Mouse (Mus musculus) gastrocnemius, postnatal 25 days (tissue): ENCODE results near the gene Gpkow. TPM values are rescaled to one million over a fixed set of nuclear protein-coding genes. Genes with fewer than 3 reads are reported as not detected.
A peak's percentile ranks its signal among the peaks of the same experiment; 100 is the strongest.

Experiments
- DNase-seq: peaks from one replicate; pipeline ENCODE4 v3.0.0; 2022
- long read RNA-seq, 2 experiments: library from polyadenylated mRNA; stranded (forward); transcript quantifications; one replicate each; pipeline ENCODE4 v2.0.0; 2021
- total RNA-seq, 2 experiments: library from RNA; stranded (reverse); gene quantifications; 1 replicate in 1 of 2; 2 replicates in 1 of 2; pipeline ENCODE4 v1.2.3; 2021

Gpkow gene
- 10 to 100 TPM; 11.3 to 14.6 TPM for total RNA-seq
- long read RNA-seq, experiment 1, transcript Gpkow-201 (11 exons, 3,579 nt) = major isoform, 5 of 10 reads
- long read RNA-seq, experiment 1, partial matches to known transcripts = 5 of 10 reads
- long read RNA-seq, experiment 1, other reads (novel, unspliced or antisense) = 0 of 10 reads
- long read RNA-seq, experiment 2, transcript Gpkow-201 (11 exons, 3,579 nt) = major isoform, 10 of 12 reads
- long read RNA-seq, experiment 2, partial matches to known transcripts = 0 of 12 reads
- long read RNA-seq, experiment 2, other reads (novel, unspliced or antisense) = 2 of 12 reads

DNA sequence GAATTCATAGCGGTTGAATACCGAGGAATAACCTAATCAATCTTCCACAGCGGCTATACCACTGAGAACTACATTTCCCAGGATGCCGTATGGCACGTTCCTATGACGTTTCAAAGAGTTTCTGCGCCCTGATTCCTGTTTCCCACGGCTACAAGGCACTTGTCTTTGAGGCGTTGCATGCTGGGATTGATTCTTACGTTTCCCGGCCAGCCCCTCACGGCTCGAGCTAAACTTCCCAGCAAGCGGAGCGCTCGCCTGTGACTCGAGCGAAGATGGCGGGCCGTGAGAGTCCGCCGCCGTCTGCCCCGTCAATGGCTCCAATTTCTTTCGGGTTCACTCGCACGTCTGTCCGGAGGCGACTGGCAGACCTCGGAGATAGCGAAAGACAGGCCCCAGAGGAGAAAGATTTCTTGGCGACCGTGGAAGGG lies at the start of gene Gpkow:
Gene Gpkow, plus strand, starts transcription at position 178 of the 428 bp plus-strand sequence.
- peak; percentile 83 for DNase-seq

DNA sequence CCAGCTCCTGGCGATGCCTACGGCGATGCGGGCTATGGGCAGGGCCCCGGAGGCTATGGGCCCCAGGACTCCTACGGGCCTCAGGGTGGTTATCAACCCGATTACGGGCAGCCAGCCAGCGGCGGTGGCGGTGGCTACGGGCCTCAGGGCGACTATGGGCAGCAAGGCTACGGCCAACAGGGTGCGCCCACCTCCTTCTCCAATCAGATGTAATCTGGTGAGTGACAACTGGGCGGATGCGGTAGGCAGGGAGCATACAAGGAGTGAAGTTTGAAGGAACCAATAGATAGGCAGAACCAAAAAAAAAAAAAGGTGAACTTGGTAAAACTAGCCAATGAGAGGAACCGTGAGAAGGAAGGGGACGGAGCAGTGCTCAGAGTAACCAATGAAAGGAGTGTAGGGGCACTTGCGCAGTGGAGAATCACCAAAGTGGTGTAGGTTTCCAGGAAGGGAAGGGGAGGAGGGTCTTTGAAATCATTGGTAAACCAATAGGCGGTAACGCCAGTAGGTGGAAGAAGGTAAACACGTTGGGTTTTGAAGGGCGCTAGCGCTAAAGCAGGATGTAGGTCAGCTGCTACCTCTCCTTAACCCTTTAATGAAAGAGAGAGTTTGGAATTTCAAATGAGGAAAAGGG lies 48.1 kb upstream of the Gpkow start:
- peak; percentile 84 for DNase-seq

DNA sequence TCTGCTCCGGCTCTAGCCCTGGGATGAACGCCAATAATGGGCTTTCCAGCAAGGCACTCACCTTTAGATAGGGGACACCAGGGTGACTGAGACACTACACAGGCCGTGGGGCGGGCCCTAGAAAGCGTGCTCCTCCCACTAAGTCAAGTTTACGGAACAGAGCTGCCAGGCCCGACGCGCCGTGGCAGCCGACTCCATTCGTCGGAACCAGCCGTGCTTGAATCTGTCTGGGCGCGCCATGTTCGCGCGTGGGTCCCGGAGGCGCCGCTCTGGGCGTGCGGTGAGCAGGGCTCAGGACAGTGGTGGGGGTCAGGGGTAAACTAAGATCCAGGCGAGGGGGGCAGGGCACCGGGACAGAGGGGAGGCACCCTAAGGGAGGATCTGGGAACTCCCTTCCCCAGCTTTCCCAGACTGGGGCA lies 39.7 kb upstream of the Gpkow start, which contains the start of gene Prickle3:
Gene Prickle3, plus strand, starts transcription at position 40 of the 419 bp plus-strand sequence.
- peak; percentile 68 for DNase-seq

DNA sequence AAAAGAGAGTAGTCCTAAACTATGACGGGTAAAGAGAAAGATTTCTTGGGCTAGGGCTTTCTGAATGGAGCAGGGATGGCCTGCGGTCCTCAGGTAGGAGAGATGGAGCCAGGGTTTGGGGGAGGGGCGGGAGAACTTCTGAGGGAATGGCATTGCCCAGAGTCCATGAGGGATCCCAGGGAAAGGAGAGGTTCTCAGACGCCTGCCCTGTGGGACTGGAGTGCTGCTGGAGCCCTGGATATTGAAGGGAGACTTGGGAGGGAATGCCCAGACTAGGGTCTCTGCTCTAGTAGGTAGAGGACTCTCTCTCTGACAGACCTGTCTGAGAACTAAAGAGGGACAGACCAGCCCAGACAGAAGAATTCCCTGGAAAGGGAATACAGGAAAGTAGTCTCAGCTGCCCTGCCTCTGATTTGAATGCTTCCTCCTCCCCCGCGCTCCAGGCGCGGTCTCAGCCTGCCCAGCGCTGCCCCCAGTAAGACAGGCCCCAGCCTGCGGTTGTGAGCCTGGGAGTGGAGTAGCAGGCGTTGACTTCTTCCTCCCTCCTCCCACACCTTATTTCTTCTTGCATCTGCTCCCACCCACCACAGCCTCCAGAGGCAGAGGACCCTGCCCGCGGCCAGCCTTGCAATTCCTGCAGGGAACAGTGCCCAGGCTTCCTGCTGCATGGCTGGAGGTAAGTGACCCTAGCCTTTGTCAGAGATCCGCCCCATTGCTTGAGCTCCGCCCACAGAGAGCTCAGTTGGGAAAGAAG lies 38.7 kb upstream of the Gpkow start:
- peak; percentile 45 for DNase-seq

DNA sequence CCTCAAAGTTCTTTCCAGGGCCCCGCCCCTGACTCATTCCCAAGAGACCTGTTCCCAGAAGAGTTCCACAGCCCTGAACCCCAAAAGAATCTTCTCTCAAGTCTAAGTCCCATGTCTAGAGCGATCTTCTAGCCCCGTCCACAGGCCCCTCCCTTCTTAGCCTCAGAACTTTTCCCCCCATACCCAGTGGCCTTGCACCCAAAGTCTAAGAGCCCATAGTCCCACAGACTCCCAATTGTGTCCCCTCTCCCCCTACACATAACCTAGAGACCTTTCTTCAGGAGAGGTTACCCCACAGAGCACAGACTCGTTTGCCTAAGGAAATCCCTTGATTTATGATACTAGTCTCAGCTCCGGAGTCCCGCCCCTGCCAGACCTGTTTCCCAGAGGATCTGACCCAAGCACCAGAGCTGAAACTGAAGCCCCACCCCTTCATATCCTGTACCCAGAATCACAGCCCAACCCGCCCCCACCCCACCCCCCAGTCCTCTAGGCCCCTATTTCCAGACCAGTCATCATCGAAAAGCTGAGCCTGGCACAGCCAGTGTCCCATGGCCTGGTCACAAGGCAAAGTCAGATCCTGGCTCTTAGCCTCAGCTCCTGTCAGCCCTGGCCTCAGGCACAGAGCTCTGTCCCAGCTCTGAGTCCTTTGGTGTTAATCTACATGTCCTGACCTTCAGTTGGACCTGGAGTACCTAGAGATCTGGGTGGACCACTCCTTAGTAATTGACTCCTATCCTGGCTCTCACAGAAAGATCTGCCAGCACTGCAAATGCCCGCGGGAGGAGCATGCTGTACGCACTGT lies 37.9 kb upstream of the Gpkow start:
- peak; percentile 70 for DNase-seq

DNA sequence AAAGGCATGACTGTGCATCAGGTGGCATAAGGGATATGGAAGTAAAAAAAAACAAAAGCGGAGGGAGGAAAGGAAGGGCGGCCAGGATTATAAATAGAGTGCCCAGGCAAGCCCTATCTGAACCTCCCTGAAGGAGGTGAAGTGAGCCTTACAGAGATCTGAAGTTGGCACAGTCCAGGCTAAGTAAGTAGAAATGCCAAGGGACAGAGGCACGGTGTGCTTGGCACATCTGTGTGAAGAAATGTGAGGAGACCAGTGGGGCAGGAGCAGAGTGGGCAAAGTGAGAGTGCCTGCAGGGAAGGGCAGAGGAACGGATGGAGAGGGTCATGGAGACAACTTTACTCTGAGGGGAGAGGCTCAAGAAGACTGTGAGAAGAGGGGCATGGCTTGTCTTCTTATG lies 35.8 kb upstream of the Gpkow start:
- DNase-seq = peak; percentile 67

DNA sequence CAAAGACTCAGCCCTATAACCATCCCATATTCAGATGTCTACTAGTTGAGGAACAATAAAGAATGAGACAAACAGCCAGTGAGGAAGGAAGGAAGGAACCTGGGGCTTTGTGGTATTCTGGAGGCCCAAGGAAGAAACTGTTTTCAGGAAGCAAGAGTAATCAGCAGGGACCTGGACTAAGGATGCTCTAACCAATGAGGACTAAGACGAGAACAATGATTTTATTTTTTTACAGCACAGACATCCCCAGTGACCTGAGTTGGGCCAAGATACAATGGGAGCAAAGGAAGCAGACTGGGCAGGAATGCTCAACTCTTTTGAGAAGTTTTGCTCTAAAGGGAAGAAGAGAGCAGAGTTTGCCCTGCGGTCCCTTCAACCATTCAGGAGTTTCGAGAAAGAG lies 34.0 kb upstream of the Gpkow start:
- DNase-seq = no peak

DNA sequence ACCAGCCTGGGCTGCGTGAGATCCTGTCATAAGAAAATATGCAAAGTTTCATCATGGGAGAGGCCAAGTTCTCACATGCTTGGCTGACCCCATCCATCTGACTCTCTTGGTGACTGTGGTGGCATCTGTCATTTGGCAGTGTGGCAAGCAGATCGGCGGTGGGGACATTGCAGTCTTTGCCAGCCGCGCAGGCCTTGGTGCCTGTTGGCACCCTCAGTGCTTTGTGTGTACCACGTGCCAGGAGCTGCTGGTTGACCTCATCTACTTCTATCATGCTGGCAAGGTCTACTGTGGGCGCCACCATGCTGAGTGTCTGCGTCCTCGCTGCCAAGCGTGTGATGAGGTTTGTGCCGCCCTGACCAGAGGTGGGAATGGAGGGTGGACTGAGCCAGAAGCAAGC lies 32.1 kb upstream of the Gpkow start:
- DNase-seq = no peak

DNA sequence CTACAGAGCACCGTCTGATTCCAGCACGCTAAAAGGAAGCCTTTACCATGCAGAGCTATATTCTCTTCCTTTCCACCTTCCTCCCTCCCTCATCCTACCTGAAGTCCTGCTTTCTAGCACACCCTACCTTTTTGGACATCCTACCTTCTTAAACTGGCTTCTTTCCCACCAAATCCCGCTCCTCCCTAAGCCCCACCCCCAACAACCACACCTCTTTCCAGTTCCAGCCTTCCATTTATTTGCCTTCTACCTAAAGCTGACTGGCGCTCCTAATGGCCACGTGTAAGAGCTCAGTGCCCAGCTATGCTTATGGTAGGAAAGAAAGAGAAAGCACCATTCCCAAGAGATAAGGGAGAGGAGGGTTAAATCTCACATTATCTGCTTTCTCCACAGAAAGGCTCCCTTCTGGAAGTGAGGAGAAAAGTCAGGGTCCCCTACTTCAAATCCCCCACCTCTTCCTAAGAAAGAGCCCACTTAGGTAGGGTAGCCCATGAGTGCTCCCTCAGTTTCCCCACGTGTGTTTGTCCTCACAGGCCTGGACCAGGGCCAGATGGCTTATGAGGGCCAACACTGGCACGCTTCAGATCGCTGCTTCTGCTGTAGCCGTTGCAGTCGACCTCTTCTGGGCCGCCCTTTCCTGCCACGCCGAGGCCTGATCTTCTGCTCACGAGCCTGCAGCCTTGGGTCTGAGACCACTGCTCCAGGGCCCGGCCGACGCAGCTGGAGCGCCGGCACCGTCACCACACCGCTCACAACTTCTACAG lies 31.0 kb upstream of the Gpkow start:
- no peak for DNase-seq

DNA sequence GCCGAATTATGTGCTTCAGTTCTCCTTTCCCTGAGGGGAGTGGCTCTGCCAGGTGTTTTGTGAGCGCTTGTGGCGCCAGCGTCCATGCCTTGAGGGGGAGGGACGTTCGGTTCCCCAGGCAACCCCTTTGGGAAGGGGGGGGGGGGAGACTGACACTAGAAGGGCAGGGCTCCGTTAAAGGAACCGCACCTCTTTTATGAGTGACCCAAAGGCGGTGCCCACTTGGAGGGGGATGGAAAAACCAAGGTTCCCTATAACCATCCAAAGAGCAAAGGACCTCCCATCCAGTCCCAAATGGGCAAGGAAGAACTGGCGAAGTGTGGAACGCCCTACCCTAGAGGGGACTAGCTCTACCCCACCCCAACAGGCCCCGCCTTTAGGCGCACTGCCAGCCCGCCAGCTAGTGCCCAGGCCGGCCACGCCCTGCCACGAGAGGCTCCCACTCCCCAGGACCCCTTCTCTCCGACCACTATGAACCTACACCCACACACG lies 26.5 kb upstream of the Gpkow start:
- peak; percentile 75 for DNase-seq

DNA sequence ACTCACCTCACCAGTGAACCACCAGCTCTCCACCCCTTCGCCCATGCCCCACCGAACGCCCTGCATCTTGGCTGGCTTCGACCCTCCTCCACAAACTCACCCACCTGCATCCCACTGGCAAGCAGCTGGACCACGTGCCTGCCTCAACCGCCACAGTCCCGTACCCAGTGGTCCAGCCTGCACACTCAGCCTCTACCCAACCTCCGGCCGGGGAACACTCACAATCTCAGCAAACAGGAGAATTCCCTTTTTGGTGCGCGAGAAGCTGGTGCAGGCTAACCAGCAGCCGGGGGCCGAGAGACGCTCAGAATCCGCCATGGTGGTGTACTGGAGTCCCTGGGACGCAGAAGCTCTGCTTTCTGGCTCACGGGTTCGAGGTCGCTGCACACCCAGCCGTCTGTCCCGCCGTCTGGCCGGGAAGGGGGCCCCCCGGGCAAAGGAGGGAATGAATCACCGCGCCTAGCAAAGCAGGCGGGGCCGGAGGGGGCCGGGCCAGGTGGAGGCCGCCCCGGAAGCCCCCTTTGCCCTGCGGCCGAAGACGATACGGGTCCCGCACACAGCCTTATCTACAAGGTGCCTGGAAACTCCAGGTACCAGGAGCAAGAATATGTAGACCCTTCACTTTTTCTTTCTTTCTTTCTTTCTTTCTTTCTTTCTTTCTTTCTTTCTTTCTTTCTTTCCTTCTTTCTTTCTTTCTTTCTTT lies 25.9 kb upstream of the Gpkow start, which contains the start of gene Plp2:
Gene Plp2, minus strand, starts transcription at position 470 of the 703 bp plus-strand sequence.
- DNase-seq = peak; percentile 58

DNA sequence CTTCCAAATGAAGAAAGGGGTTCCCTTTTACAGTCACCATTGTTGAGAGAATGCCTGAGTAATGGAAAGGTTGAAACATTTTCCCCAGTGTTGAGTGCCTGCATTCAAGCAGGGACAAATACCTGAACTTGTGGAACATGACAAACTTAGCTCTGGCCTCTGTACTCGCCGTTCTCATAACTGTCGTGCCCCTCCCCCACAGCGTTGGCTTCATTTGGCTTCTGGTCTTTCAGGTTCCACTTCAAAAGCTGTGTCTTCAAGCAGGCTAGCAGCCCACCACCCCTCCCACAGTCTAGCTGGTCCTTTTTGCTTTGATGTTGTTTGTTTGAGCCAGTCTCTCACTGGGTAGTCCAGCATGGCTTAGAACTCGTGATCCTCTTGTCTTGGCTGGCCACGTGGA lies 24.2 kb upstream of the Gpkow start:
- no peak for DNase-seq

DNA sequence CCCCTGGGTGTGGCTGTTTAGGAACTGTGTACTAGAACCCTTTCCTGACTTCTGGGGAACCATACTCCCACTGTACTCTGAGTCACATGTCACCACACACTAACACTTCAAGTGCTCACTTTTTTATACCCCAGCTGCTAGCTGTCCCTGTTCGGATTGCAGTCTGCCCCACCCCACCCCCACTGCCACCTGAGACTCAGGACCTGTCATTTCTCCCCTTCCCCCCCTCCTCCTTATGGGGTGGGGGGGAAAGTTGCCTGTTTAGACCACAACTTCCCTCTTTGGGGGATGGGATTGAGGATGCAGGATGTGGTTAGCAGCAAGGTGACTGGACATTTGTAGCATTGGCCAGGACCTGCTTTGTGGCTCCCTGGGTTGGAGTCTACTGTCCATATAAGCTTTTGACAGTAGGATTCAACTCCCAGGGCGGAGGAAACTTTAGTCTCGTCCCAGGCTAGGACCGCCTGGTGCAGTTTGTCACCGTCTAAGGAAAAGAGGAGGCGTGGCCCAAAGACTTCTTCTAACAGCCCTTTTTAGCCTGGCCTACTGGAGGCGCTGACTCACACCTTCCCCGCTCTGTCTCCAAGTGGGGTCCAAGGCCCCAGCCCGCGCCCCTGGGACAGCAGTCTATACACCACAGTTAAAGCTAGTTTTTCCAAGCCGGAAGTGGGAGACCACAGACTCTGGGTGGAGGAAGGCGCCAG lies 23.2 kb upstream of the Gpkow start:
- DNase-seq = peak; percentile 26

DNA sequence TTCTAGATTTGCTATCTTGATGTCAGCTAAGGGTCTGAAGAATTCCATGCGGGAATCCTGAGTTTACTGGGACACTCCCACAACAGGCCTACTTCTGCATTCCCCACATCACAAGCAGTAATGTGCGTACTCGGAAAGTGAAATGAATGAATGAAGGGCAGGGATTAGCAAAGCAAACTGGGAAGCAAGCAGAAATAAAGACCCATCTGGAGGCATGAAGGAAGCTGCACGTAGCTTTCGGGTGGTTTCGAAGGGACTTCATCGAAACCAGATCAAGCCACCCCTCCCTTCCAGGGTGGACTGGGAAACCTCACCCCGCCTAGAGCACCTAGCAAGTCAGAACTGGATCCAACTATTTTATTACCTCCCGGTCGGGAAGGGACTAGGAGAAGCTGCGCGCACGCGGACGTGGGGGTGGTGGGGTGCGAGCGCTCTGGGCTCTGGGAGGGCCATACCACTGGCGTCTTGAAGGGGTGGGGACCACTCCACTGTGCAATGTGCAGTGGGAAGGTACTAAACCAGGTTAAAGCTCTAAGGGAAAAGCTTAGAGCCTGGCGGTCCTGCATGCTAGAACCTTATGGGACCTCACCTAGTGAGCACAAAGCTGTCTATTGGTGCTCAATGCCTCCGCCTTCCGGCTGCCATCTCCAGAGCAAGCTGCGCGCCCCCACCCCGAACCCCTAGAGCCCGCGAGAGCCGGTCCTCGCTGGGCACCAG lies 22.5 kb upstream of the Gpkow start:
- DNase-seq = no peak

DNA sequence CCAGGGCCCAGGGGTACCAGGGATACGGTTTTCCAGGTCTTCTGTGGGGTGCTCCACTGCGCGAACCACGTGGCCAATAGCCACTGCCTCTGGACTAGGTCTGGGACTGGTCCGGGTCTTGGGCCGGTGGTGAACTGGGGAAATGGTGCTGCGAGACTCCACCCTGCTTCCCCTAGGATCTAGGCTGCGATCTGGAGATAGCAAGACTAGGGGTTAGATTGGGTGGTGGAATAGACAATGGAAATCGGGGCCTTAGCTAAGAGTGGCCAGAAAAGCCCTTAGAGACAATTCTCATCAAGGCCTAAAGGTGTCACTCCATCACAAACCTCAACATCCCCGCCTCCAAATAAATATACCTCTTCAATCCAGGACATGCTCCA lies 21.9 kb upstream of the Gpkow start:
- DNase-seq = no peak

DNA sequence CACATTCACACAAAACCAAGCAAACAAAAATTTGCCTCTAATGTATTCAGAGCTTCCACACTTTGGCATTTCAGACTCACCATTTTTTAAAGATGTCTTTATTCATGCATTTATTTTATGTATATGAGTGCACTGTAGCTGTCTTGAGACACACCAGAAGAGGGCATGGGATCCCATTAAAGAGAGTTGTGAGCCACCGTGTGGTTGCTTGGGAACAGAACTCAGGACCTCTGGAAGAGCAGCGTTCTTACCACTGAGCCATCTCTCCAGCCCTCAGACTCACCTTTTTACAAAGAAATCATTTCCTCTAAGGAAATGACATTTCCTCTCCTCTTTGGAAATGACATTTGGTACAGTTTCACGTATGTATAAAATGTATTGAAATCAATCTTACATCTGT lies 17.9 kb upstream of the Gpkow start:
- no peak for DNase-seq

DNA sequence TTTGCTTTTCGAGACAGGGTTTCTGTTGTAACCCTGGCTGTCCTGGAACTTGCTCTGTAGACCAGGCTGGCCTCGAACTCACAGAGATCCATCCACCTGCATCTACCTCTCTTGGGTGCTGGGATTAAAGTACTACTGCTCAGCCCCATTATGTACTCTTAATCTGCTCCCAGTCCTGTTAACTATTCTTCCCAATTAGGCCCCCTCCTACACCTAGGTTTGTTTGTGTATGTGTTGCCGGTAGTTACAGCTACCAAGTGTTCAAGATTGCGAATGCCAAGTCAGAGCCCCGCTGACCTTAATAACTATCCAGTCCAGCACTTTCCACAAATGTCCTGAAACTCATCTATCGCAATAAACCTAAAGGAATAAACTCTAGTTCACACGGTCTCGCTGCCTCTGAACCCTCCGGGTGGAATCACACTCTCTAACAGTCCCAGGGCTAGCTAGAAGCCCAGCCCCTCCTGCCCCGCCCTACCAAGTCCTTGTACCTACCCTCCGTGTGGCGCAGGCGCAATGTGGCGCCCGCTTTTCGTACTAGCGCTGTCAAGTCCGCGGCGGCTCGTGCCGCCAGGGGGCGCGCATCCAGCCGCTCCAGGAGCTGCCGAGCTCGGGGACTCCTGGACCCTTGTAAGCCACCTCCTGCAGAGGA lies 17.4 kb upstream of the Gpkow start:
- DNase-seq = peak; percentile 87

DNA sequence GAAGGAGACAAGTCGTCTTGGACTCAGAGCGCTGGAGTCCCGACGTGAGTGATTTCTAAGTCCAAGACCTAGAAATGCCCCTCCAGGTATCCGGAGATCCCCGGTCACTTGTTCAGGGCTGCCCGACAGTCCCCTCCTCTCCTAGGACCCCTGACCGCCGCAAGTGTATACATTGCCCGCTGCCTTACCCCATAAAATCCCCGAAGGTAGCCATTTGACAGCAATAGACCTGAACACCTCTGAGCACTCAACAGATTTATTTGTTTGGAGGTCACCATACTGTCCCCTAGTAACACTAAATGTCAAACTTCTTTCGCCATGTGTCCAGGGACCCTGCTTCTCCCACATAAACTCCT lies 16.9 kb upstream of the Gpkow start:
- no peak for DNase-seq

DNA sequence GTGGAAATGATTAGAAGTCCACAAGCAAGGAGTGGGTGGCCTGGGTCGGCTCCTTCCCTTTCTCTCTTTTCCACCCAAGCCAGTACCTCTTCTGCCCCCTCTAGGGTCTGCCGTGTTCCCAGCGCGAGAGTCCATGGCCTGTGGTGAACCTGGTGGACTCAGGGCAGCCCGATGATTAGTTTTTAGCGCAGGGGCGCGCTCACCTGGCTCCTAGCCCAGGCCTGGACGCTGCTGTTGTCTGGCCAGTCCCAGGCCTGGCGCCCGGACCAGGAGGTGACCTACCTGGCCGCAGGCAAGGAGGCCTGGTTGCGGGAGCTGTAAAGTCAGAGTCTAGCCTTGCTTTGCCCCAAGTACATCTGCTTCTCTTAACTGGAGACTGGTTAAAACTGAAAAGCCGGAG lies 16.1 kb upstream of the Gpkow start, which contains the start of gene Magix:
Gene Magix, minus strand, starts transcription at position 388 of the 400 bp plus-strand sequence.
- DNase-seq = peak; percentile 41
